Mouse (Mus musculus) 3134 (cell line): ENCODE results near the gene Lin7b.
"Not testable (repeated sequence)": the region's sequence is repeated elsewhere in the genome, so short reads cannot be mapped to it uniquely, and the experiment has no call there.

Experiments
- DNase-seq: peaks from one replicate; pipeline ENCODE4 v3.0.0-alpha.2; 2011; ENCODE audit warnings: low spot score; ENCODE audit not compliant: insufficient read length; ENCODE audit errors: extremely low read depth

Gene Lin7b

DNA sequence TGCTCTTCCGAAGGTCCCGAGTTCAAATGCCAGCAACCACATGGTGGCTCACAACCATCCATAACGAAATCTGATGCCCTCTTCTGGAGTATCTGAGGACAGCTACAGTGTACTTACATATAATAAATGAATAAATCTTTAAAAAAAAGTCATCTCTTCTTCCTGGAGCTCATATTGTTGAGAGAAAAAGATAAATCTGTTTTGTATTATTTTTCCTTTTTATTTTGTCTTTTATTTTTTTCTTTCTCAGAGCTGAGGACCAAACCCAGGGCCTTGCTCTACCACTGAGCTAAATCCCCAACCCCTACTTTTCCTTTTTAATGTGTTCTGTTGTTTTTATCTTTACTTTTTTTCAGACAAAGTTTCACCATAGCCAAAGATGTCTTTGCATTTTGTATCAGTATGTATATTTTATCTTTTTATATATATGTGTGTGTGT is 26.0 kb upstream of the Lin7b start:
- not testable (repeated sequence) for DNase-seq

DNA sequence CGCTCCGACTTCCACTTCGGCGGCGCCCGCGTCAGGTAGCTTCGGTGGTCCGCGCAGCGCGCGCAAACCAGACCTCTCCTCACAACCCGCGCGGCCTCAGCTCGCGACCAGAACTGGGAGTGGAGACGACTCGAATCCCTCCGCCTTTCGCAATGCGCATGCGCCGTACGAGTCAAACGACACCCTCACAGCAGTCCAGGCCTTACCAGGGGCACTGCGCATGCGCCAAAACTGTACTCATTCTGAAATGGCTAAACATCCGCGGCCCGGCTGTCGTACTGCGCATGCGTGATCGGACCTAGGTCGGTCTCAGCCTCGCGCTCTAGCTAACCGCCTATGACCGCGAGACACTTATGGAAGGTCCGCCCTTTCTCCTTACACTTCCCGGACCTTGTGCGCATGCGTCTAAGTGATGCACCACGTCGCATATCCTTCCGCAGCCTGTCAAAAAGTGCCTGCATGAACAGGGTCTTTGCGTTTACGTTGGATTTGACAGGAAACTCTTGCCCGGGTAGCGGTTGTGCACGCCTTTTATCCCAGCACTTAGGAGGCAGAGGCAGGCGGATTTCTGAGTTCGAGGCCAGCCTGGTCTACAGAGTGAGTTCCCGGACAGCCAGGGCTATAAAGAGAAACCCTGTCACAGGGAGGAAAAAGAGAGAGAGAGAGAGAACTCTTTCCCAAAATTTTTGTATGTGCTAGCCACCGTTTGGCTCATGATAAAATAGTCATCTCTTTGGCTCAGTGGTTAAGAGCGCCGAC is 25.4 kb upstream of the Lin7b start, which contains the start of gene Snrnp70:
Gene Snrnp70 (minus strand): TSS at position 165 of the 759 bp plus-strand sequence.
- DNase-seq = peak; percentile 99

DNA sequence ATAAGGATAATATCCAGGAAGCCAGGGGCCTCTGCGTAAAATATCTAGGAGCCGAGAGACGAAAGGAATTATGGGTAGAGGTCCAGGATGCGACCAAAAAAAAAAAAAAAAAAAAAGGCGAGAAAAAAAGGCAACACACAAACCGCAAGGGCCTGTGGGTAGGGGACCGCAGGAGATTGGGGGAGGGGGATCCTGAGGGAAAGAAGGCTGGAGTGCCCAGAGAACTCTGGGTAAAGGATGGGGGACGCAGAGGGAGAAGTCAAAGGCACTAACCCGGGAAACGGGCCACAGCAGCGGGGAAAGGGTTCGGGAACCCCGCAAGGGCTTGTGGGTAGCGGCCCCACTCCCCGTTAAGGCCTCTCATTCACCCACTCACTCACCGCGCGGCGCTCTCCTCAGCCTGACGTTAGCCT is 24.8 kb upstream of the Lin7b start:
- no peak for DNase-seq

- no peak for DNase-seq
These were observed 15.7 kb upstream of the Lin7b start for GRCm38 (mm10) chr7:45386077-45386476.

- DNase-seq = no peak
These were observed 5.7 kb upstream of the Lin7b start for GRCm38 (mm10) chr7:45376057-45376456.

DNA sequence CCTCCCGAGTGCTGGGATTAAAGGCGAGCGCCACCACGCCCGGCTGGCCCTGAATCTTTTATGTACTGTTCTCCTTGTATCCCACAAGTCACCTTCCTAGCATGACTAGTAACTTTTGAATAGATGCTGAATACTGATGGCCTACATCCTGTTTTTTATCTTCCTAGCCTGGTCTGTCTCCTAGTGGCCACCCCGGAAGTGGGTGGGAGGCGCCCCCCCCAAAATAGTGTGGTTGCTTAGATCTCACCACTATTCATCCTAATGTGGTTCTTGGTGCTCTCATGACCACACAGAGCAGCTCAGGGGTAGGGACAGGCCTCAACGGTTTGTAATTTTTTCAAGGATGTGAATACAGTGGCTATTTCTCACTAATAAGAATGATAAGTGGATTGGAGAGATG is 4.2 kb upstream of the Lin7b start:
- DNase-seq = no peak

DNA sequence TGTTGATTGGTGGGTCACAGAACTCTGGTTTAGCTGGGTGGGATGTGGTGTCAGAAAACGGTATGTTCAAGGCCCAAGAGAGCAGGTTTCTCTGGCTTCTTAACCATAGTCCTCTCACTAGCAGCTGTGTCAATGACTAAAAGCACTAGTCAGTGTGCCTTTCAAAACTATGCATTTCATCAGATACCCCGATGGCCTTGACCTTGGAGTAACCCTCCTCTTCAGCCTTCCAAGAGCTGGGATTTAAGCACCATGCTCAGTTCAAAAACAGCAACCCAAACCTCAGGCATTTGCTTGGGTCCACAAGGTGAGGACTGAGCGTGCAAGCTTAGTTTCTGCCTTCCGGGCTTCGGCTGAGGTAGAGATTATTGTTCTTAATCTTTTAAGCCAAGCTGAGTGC is 2.0 kb upstream of the Lin7b start:
- no peak for DNase-seq

DNA sequence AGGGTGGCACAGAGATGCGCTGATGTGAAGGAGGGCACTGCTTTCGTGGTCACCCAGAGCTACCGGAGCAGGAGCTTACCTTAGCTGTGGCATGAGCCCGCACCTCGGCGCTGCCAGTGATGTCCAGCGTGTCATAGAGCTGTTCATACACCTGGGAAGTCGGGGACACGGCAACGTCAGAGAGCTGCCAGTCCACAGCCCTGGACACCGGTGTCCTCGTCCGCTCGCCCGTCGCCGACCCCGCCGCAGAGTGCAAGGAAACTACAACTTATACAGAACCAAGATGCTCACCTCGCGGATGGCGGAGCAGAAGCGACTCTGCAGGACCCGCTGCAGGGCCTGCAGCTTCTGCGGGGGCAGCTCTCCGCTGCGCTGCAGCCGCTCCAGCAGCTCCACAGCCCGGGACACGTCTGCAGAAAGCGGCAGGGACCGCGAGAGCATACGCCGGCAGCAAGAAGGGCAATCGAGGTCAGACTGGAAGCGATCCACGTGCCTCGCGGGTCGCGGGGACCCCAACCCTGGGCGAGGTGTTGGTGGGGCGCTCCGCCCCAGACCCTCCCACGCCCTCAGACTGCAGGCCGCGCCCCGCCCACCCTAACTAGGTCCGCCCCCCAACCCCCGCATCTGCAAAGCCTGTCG is 428 bp downstream of the Lin7b start:
- DNase-seq = peak; percentile 28

GRCm38 (mm10) chr7:45369022-45369745 is 1.2 kb downstream of the Lin7b start:
- DNase-seq = no peak

DNA sequence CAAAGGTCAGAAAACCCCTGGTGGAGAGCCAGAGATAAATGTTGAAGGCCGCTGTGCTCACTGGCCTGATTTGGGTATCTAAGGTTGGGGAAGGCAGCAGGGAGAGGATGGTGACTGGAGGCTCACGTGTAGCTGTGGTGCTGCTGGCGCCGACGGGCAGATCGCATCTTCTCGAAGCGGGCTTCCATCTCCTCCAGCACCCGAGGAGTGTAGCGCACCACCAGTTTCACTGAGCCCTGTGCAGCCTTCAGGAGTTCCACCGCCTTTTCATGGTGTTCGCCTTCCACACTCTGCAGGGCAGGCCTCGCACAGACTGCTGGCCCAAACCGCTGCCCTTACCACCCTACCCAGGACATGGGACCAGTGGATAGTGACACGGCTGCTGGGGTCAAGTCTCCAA is 2.2 kb downstream of the Lin7b start:
- peak; percentile 34 for DNase-seq

- DNase-seq = peak; percentile 98
These were observed 3.1 kb downstream of the Lin7b start for GRCm38 (mm10) chr7:45367020-45367880.

DNA sequence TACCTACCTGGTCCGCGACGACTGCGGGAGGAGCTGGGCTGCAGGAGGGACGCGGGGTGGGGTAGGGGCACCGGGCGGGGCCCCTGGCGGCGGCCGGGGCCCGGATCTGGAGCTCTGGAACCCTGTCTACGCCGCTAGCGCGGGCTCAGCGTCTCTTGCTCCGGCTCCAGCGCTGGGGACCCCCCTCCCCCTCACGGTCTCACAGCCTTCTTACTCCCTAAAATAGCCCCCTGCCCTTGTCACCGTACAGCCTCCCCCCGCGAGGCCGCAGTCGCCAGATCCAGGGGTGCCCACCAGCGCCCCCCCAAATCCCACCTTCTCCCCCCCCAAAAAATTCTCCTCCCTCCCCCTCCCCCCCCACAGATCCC is 3.7 kb downstream of the Lin7b start, which contains the start of gene Ppfia3:
Gene Ppfia3 (minus strand): TSS at position 368 of the 368 bp plus-strand sequence.
- no peak for DNase-seq

GRCm38 (mm10) chr7:45365742-45366651 is 4.4 kb downstream of the Lin7b start:
- DNase-seq = peak; percentile 65

- DNase-seq = no peak
These were observed 6.4 kb downstream of the Lin7b start for GRCm38 (mm10) chr7:45363983-45364382.

DNA sequence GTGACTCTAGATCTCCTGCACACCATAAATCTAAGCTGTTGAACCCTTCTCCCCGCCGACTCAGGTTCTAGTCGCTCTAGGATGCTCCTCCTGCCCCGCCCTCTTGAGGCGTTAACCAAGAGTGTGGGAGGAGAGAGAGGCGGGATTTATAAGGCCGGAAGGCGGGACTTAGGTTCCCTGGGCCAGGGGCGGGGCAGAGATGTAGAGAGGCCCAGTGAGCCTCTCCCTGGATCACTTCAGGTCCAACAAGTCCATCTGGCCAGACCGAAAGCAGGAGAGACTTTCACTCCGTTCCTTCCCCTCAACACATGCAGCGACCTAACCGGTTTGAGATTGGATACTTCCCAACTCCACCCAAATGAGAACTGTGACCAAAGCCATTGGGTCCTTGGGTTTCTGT is 7.6 kb downstream of the Lin7b start:
- DNase-seq = no peak

GRCm38 (mm10) chr7:45361243-45361804 is 9.1 kb downstream of the Lin7b start:
- DNase-seq = no peak

- no peak for DNase-seq
These were observed 9.8 kb downstream of the Lin7b start for GRCm38 (mm10) chr7:45360404-45361125.

GRCm38 (mm10) chr7:45359081-45359480 is 11.3 kb downstream of the Lin7b start:
- DNase-seq = not testable (repeated sequence)
